Mouse (Mus musculus) thymus, adult 2 months (tissue): Measurements from ENCODE around the gene Tdrd5.

Experiments used
- CTCF ChIP-seq: fragments of 200-500 bp; IDR thresholded peaks from 2 replicates; pipeline ENCODE4 v1.5.1; 2012; ENCODE audit warnings: mild to moderate bottlenecking, control low read depth, low read length, moderate library complexity, borderline replicate concordance; ENCODE audit not compliant: control insufficient read depth, poor library complexity, insufficient read depth; ENCODE audit errors: extremely low read depth
- POLR2A ChIP-seq: fragments of 200-500 bp; IDR thresholded peaks from 2 replicates; pipeline ENCODE4 v1.6.1; 2012; ENCODE audit warnings: mild to moderate bottlenecking, low read length, control low read depth, moderate library complexity; ENCODE audit not compliant: control insufficient read depth, poor library complexity, insufficient read depth; ENCODE audit errors: extremely low read depth

DNA sequence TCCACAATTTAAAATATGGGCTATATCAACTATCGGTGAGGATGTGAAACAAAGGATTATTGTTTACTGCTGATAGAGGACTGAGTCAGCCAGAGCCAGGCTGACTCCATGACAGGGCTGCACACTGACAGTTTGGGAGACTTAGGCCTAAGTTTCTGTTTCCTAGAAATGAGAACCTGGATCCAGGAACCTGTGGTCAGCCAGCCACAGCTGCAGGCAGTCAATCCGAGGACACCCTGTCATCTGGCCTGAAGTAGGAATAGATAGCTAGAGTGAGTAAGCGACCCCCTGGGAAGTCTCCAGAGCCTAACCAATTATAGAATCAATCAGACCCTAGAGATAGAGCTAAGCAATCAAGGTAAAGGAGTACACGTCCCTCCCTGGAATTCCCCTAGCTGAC is 41.0 kb upstream of the Tdrd5 start:
- TF ChIP-seq POLR2A (no peak), CTCF (no peak)
